Mouse (Mus musculus) T-cell, adult 2 months (primary cell): ENCODE measurements around the gene Gm6583.
A peak's percentile ranks its signal among the peaks of the same experiment; 100 is the strongest.

ENCODE experiments used
- DNase-seq: peaks from one replicate; pipeline ENCODE4 v3.0.0; 2022; ENCODE audit warnings: low spot score

Gm6583 gene

GRCm38 (mm10) chr5:112355910-112356309 lies at the start of gene Gm6583:
TSS of gene Gm6583 (minus strand) at chr5:112356033.
- no peak for DNase-seq

- DNase-seq: no peak
Measured at GRCm38 (mm10) chr5:112402437-112402836, 46.6 kb upstream of the Gm6583 start.

DNA sequence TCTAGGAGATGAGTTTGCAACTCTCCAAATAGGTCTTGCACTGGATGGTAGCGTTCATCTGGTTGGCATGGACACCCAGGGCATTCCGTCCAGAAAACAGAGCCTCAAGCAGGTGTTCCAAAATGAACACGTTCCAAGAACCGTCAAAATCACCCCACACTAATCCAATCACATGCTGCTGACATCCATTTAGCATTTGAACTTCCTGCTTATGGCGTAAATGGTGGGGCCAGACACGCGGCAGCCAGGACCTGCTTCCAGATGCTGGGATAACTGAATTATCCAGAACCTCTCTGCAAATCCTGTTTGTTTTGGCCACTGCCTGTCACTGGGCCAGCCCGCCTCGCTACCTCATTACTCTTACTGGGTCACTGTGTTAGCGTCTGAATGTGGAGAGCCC lies 43.5 kb upstream of the Gm6583 start:
- DNase-seq: no peak

DNA sequence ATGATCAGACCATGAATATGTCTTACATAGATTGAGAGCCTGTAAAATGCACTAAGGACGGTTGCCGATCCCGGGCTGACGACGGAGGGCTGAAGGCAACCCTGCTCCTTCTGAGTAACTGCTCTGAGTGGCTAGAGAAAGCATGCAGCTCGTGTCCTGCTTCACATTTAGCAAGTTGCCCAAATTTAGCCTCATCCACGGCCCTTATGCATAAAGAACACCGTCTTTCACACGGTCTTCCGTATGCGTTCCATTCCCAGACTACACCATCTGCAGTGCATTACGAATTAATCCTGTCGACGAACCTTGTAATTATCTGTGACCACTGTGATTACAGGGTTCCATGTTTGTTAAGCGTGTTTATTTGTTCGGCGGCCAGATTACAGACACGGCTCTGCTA lies 40.2 kb upstream of the Gm6583 start:
- DNase-seq: no peak

- no peak for DNase-seq
Measured at GRCm38 (mm10) chr5:112394779-112395443, 39.1 kb upstream of the Gm6583 start, which contains the start of gene Asphd2. TSS of gene Asphd2 (minus strand) at chr5:112394866.

GRCm38 (mm10) chr5:112394415-112394763 lies 38.6 kb upstream of the Gm6583 start:
- DNase-seq: no peak

GRCm38 (mm10) chr5:112393741-112394414 lies 38.0 kb upstream of the Gm6583 start:
- DNase-seq: no peak

DNA sequence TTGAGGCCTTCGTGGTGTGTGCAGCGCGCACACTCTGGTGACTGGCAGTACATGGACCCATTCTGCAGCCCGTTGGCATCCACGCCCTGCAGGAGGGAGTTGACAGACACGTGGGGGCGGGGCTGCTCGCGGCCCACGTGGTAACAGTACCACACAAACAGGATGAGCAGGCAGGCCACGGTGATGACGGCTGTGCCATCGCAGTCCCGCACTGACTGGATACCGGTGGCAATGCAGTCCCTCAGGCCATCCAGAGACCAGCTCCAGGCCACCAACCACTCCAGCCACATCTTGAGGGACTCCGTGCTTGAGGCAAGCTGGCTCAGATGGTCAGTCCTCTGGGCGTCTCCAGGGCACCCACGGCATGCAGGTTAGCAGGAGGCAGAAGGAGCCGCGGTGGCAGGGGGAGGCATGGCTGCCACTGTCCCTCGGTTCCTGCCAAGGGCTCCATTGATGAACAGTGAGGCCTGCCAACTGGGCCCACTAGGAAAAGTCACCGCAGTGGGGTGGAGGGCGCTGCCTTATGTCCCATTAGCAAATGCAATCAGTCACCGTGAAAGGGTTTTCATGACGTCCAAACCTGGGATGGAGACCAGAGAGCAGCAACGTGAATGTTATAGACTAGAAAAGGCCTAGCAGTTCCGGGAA lies 36.0 kb upstream of the Gm6583 start:
- no peak for DNase-seq

- no peak for DNase-seq
Measured at GRCm38 (mm10) chr5:112391002-112391401, 35.2 kb upstream of the Gm6583 start.

DNA sequence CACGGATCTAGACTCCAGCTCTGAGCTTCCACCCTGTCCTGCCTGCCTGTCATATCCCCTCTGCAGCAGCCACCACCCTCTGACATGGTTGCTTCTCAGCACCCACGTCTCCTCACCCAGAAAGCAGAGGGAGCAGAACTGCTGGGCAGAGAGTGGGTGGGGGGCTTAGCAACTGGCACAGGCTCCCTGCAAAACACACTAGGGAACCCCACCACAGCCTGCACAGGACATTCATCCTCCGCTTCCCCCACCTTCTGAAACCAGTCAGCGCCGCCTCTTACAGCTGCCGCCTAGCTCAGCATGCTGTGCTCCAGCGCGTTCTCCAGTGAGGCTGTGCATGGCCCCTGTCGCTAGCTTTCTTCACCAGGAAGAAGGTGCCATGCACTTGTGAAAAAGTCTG lies 33.5 kb upstream of the Gm6583 start:
- no peak for DNase-seq

DNA sequence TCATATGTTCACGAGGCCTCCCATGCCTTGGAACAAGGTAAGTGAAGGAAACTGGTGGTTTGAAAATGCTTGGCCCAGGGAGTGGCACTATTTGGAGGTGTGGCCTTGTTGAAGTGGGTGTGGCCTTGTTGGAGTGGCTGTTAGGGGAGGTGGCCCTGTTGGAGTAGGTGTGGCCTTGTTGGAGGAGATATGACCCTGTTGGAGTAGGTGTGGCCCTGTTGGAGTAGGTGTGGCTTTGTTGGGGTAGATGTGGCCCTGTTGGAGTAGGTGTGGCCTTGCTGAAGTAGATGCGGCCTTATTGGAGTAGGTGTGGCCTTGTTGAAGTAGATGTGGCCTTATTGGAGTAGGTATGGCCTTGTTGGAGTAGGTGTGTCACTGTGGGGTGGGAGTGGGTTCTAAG lies 30.1 kb upstream of the Gm6583 start:
- no peak for DNase-seq

- DNase-seq: peak; percentile 34
Measured at GRCm38 (mm10) chr5:112384805-112385472, 29.1 kb upstream of the Gm6583 start.

GRCm38 (mm10) chr5:112382641-112383330 lies 27.0 kb upstream of the Gm6583 start:
- DNase-seq: no peak

DNA sequence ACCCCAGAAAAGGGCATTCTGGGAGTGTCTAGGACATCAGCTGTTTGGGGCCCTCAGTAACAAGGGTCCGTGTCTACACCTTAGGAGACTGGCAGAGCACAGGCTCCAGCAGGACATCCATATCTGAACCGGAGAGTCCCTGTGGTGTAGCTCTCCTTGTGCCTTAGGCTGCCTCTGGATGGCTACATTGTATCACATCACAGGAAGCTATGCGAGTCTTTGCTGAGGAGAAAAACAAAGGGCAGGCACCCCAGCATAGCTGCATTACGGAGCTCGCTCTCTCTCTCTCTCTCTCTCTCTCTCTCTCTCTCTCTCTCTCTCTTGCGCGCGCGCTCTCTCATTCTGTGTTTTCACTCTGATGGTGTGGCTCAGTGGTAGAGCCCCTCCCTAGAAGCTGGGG lies 26.2 kb upstream of the Gm6583 start:
- no peak for DNase-seq

- DNase-seq: no peak
Measured at GRCm38 (mm10) chr5:112381154-112381553, 25.3 kb upstream of the Gm6583 start.

- DNase-seq: no peak
Measured at GRCm38 (mm10) chr5:112378716-112379115, 22.9 kb upstream of the Gm6583 start.

DNA sequence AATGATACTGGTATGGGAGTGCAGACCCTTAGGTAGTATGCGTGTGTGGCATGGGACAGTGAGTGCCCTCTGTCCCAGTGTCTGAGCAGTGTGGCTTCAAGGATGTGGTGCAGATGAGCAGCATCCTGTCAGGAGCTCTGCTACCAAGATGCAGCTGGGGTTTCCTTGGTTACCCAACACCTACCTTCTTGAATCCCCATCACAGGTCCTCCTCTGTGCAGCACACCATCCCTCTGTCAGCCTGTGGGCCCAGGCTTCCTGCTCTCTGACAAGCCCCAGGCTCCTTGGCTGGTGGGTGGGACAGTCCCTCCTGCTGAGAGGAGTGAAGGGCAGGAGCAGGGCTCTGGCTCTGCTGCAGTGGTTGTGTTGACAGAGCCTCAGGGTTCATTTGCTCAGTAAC lies 21.5 kb upstream of the Gm6583 start:
- no peak for DNase-seq

DNA sequence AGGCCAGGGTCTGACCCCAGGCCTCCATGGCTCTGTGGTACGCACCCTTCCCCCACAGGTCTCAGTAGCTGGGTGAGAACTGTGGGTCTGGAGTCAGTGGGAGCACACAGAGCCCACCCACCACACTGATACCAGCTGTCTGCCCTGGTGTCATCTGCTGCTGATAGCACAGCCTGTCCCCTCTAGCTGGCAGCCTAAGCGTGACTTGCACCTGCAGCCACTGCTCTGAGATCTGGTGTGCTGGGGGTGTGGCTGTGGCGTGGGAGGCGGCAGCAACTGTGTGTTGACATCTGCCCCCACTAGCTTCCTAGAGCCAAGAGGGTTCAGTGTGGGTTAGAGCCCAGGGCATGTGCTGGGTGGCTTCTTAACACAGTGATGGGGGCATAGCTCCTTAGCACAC lies 20.3 kb upstream of the Gm6583 start:
- no peak for DNase-seq

- no peak for DNase-seq
Measured at GRCm38 (mm10) chr5:112371933-112372332, 16.1 kb upstream of the Gm6583 start.

- DNase-seq: no peak
Measured at GRCm38 (mm10) chr5:112370236-112370813, 14.5 kb upstream of the Gm6583 start.

DNA sequence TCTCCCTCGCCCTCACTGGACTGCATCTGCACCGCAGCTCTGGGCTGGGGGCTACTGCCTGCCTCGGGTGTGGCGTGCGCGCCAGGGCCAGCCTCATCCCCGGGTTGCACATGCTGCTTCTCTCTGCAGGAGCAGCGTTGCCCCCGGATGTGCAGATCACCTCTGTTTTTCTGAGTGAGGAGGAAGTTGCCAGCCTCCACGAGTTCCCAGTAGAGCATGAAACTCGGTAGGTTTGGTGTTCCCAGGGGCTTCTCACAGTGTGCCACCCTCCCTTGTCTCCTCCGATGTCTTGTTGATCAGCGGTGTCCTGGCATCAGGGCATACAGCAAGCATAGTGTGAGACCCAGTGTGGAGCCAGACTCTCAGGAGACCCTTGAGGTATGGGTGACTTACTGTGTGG lies 13.5 kb upstream of the Gm6583 start:
- DNase-seq: no peak

DNA sequence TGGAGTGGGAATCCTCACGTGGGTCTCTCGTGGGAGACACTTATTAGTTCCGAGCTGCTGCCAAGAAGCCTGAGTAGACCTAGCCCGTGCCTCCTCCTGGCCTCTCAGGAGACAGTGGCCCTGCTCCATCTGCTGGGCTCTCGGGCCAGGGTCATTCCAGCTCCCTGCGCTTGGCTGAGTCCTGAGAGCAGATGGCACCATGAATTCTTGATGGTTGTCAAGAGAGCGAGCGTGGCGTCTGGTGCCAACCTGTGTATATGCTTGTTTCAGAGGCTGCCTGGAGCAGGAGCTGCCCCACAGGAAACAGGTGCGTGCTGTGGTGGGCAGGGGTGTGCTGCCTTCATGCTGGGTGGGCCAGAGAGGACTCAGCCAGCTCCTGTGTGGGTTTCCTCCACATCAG lies 12.8 kb upstream of the Gm6583 start:
- DNase-seq: no peak
